Mouse (Mus musculus): ENCODE measurements at regions not wholly inside any gene's neighbourhood (a gene's known extent, or its start where the extent isn't known, plus 50 kb on each side); places are given as distances from the start of the nearest gene placed in this dataset.

DNA sequence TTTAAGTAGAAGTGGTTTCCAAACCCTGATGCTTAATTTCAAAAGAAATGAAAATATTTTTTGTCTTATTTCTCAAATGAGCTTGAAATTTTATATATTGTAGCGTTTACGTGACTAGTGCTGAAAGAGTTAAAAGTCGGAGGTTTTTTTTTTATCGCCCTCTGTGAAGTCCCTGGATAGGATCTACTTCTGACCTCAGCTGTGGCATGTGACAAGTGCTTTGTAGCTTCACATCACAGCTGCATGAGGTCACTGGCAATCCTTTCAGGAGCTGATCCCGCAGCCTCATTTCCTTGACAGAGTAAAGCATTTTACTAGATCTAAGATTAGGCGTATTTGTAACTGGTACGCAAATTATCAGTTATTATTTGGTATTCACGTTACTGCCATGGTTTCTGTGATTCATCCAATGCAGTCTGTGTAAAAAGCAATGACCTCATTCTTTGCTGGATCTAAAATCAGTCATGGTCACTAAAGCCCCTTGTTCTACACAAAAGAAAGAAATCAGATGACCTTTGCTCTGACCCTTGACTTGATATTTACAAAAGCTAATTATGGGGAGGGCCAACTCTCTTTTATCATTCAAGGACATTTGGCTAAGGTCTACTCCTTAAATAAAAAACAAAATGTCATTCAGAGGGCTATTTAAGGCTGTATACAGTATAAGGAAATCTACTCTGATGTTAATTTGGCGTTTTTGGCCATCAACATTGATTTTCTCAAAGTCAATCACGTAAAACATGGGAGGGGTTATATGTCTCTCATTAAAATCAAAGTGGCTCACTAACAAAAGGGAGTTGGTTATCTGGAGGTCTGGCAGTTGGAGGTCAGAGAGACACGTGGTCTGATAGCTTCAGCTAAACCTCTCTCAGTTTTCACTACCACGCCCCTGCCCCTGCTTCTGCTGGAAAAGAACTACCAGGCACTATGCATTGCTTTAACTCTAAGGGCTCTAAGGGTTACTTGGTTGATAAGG is 94.3 kb upstream of the Zbtb20 start:
- DNase-seq (ENCODE audit: low spot score) (peak; percentile 48), ATAC-seq (peak; percentile 67)
- Histone ChIP-seq H3K4me1 (ENCODE audit: insufficient read depth, low read depth, low read length) (no peaks in the 10 kb centered on the region), H3K4me3 (ENCODE audit: low read depth, low read length) (no peak overlapping the region), H3K27me3 (replicated peaks; ENCODE audit: insufficient read depth, low read length) (no peaks in the 10 kb centered on the region), H3K4me2 (replicated peaks; ENCODE audit: low read depth, low read length) (no peak overlapping the region), H3K36me3 (ENCODE audit: insufficient read depth, low read length) (no peaks in the 10 kb centered on the region), H3K27ac (ENCODE audit: low read length) (no peak overlapping the region; the same call in none of the 2 replicates), H3K9me3 (ENCODE audit: low read length) (no peaks in the 10 kb centered on the region), H3K9ac (replicated peaks; ENCODE audit: low read depth) (no peak overlapping the region)
- TF ChIP-seq EP300 (IDR thresholded peaks at IDR 0.05), result no peak; the same call in 1 of the 2 replicates
- TF ChIP-seq CTCF (IDR thresholded peaks at IDR 0.05), result no peak
- 11% methylated on average over 12 of the region's 12 CpGs for WGBS

GRCm38 (mm10) chr16:42779957-42780356 is 95.7 kb upstream of the Zbtb20 start:
- no peak for TF ChIP-seq CTCF (IDR thresholded peaks at IDR 0.05)
- no peak for TF ChIP-seq EP300 (IDR thresholded peaks at IDR 0.05)
- WGBS, result 58% methylated on average over 3 of the region's 3 CpGs
- H3K9ac ChIP-seq (replicated peaks; ENCODE audit: low read depth), result no peak overlapping the region
- H3K27me3 ChIP-seq (replicated peaks; ENCODE audit: insufficient read depth, low read length), result no peaks in the 10 kb centered on the region
- H3K4me2 ChIP-seq (replicated peaks; ENCODE audit: low read depth, low read length), result no peak overlapping the region
- H3K36me3 ChIP-seq (ENCODE audit: insufficient read depth, low read length), result no peaks in the 10 kb centered on the region
- ATAC-seq (no peak), DNase-seq (ENCODE audit: low spot score) (no peak)
- no peak overlapping the region for H3K27ac ChIP-seq (ENCODE audit: low read length)
- no peak overlapping the region for H3K4me3 ChIP-seq (ENCODE audit: low read depth, low read length)
- H3K9me3 ChIP-seq (ENCODE audit: low read length), result no peaks in the 10 kb centered on the region
- H3K4me1 ChIP-seq (ENCODE audit: insufficient read depth, low read depth, low read length), result no peaks in the 10 kb centered on the region

- H3K27ac ChIP-seq (ENCODE audit: low read length), result no peak overlapping the region
Measured at GRCm38 (mm10) chr16:42772640-42773039, 103.0 kb upstream of the Zbtb20 start.

DNA sequence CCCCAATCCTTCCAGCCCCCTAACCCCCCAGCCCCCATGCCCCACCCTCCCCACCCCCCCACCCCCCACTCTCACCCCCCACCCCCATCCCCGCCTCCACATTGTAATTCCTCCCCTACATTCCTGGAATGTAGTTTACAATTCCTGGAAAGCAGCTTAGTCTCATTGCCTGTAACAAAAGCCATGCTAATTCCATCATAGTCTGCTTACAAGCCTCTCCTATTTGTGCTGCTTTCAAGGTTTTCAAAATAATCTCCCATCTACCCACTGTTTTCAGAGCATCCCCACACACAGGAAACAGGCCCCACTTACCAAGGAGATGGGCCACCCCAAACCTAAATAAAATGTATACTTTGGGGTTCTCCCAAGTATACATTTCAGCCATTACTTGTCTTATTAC is 105.5 kb upstream of the Zbtb20 start:
- no peak for ATAC-seq
- H3K36me3 ChIP-seq (ENCODE audit: insufficient read depth, low read length), result no peaks in the 10 kb centered on the region
- H3K27ac ChIP-seq (ENCODE audit: low read length), result no peak overlapping the region
- WGBS, result no CpG with 5 or more reads among the region's 1 CpGs
- TF ChIP-seq EP300 (IDR thresholded peaks at IDR 0.05) (no peak), CTCF (IDR thresholded peaks at IDR 0.05) (no peak)
- no peaks in the 10 kb centered on the region for H3K4me1 ChIP-seq (ENCODE audit: insufficient read depth, low read depth, low read length)
- no peaks in the 10 kb centered on the region for H3K27me3 ChIP-seq (replicated peaks; ENCODE audit: insufficient read depth, low read length)
- no peak for DNase-seq (ENCODE audit: low spot score)
- H3K9ac ChIP-seq (replicated peaks; ENCODE audit: low read depth), result no peak overlapping the region
- no peak overlapping the region for H3K4me3 ChIP-seq (ENCODE audit: low read depth, low read length)
- H3K9me3 ChIP-seq (ENCODE audit: low read length), result no peaks in the 10 kb centered on the region
- no peak overlapping the region for H3K4me2 ChIP-seq (replicated peaks; ENCODE audit: low read depth, low read length)

More at GRCm38 (mm10) chr16:42772640-42773039, 103.0 kb upstream of the Zbtb20 start:
- TF ChIP-seq EP300 (IDR thresholded peaks at IDR 0.05) (no peak), CTCF (IDR thresholded peaks at IDR 0.05) (no peak)
- no peak for ATAC-seq
- no peak overlapping the region for H3K9ac ChIP-seq (replicated peaks; ENCODE audit: low read depth)
- no peaks in the 10 kb centered on the region for H3K36me3 ChIP-seq (ENCODE audit: insufficient read depth, low read length)
- no peaks in the 10 kb centered on the region for H3K9me3 ChIP-seq (ENCODE audit: low read length)
- no peak for DNase-seq (ENCODE audit: low spot score)
- WGBS, result 40% methylated on average over 2 of the region's 2 CpGs
- H3K27me3 ChIP-seq (replicated peaks; ENCODE audit: insufficient read depth, low read length), result no peaks in the 10 kb centered on the region
- no peaks in the 10 kb centered on the region for H3K4me1 ChIP-seq (ENCODE audit: insufficient read depth, low read depth, low read length)
- no peak overlapping the region for H3K4me3 ChIP-seq (ENCODE audit: low read depth, low read length)
- H3K4me2 ChIP-seq (replicated peaks; ENCODE audit: low read depth, low read length), result no peak overlapping the region

- Histone ChIP-seq H3K4me1 (ENCODE audit: insufficient read depth, low read depth, low read length) (no peaks in the 10 kb centered on the region), H3K9me3 (ENCODE audit: low read length) (no peaks in the 10 kb centered on the region), H3K27ac (ENCODE audit: low read length) (no peak overlapping the region), H3K27me3 (replicated peaks; ENCODE audit: insufficient read depth, low read length) (no peaks in the 10 kb centered on the region), H3K4me2 (replicated peaks; ENCODE audit: low read depth, low read length) (no peak overlapping the region), H3K9ac (replicated peaks; ENCODE audit: low read depth) (no peak overlapping the region), H3K36me3 (ENCODE audit: insufficient read depth, low read length) (no peaks in the 10 kb centered on the region), H3K4me3 (ENCODE audit: low read depth, low read length) (no peak overlapping the region)
- WGBS, result 80% methylated on average over 5 of the region's 5 CpGs
- ATAC-seq, result no peak
- TF ChIP-seq CTCF (IDR thresholded peaks at IDR 0.05) (no peak), EP300 (IDR thresholded peaks at IDR 0.05) (no peak)
- DNase-seq (ENCODE audit: low spot score), result no peak
Measured at GRCm38 (mm10) chr16:42748681-42749080, 127.0 kb upstream of the Zbtb20 start.

- no peaks in the 10 kb centered on the region for H3K27me3 ChIP-seq (replicated peaks; ENCODE audit: insufficient read depth, low read length)
- no peaks in the 10 kb centered on the region for H3K9me3 ChIP-seq (ENCODE audit: low read length)
- H3K4me2 ChIP-seq (replicated peaks; ENCODE audit: low read depth, low read length), result peak overlapping the region; percentile 11; the same call in 1 of the 2 replicates
- H3K4me3 ChIP-seq (ENCODE audit: low read depth, low read length), result no peak overlapping the region
- DNase-seq (ENCODE audit: low spot score), result peak; percentile 37
- no peaks in the 10 kb centered on the region for H3K4me1 ChIP-seq (ENCODE audit: insufficient read depth, low read depth, low read length)
- WGBS, result 25% methylated on average over 11 of the region's 11 CpGs
- ATAC-seq, result peak; percentile 64
- peak; percentile 42 for TF ChIP-seq EP300 (IDR thresholded peaks at IDR 0.05)
- TF ChIP-seq CTCF (IDR thresholded peaks at IDR 0.05), result no peak
- H3K9ac ChIP-seq (replicated peaks; ENCODE audit: low read depth), result no peak overlapping the region
- no peaks in the 10 kb centered on the region for H3K36me3 ChIP-seq (ENCODE audit: insufficient read depth, low read length)
- H3K27ac ChIP-seq (ENCODE audit: low read length), result no peak overlapping the region
Measured at GRCm38 (mm10) chr16:42745943-42746675, 129.6 kb upstream of the Zbtb20 start.
